In genomic region chr10:127203106-127203505, GRCm38 (mm10) we compare ENCODE assay signal across 22 mouse cellular contexts. TPM values are rescaled to one million over a fixed set of nuclear protein-coding genes. Genes with fewer than 3 reads are reported as not detected.
DNase-seq lines count a peak whose midpoint lies in the region; ATAC-seq and TF ChIP-seq lines count a peak whose summit lies in the region.
"Had no signal": no experiment of that assay in that cellular context is flagged by ENCODE, and none has a peak within 500 bp of the region (broad histone marks: within the 10 kb centered on the region; RNA-seq: fewer than 3 reads in every experiment).

No protein-coding gene starts in this region.

- peak; percentile 58; the same call in 1 of the 2 replicates for ATAC-seq in heart, embryonic 11.5 days (replicated peaks; ENCODE audit: insufficient number of reproducible peaks, low FRiP score, low TSS enrichment)
- ATAC-seq in intestine, embryonic 16.5 days, result peak; percentile 65
- peak; percentile 77 for ATAC-seq in liver, embryonic 16.5 days (ENCODE audit: low read depth)
- no peak for ATAC-seq in forebrain, embryonic 16.5 days
- ATAC-seq: activated CD4-positive, CD25-positive, alpha-beta regulatory T cell, adult 4 months; CD4-positive, CD25-positive, alpha-beta regulatory T cell, adult 4 months; forebrain, embryonic 15.5 days had no signal

- DNase-seq in heart, postnatal 25 days (ENCODE audit: low spot score), result no peak
- DNase-seq in MEL (ENCODE audit: low read depth, low spot score), result no peak
- no peak for DNase-seq in layer of hippocampus, adult 11-12 months (ENCODE audit: low spot score)
- no peak for DNase-seq in embryo, embryonic 9.5 days (ENCODE audit: extremely low spot score)
- DNase-seq: adrenal gland, postnatal 25 days; cerebellum, adult 11-12 months; cerebellum, postnatal 36 days; kidney, adult 9 months; kidney, postnatal 36 days; lung, postnatal 4 days; retina, postnatal 1 day; thymus, postnatal 4 days had no signal

- H3K4me3 ChIP-seq in heart, embryonic 11.5 days (ENCODE audit: low read depth, low read length), result no peak overlapping the region
- no peak overlapping the region for H3K4me3 ChIP-seq in MEL (ENCODE audit: control insufficient read depth in 1 of 2, insufficient read depth in 1 of 2, low read depth in 2 of 2, low read length in 2 of 2)
- H3K4me3 ChIP-seq in intestine, embryonic 16.5 days (ENCODE audit: low read length), result no peak overlapping the region
- peak overlapping the region; percentile 0; the same call in 1 of the 2 replicates for H3K4me3 ChIP-seq in liver, embryonic 16.5 days (ENCODE audit: low read depth, low read length)
- H3K4me3 ChIP-seq in forebrain, embryonic 16.5 days (replicated peaks; ENCODE audit: low read length), result no peak overlapping the region
- H3K4me3 ChIP-seq: forebrain, embryonic 15.5 days; heart, embryonic 15.5 days; lung, embryonic 15.5 days had no signal

- H3K36me3 ChIP-seq in heart, embryonic 11.5 days (ENCODE audit: control insufficient read depth, insufficient read depth, low read length), result peaks cover 21% of the 10 kb centered on the region
- peaks cover 19 to 30% of the 10 kb centered on the region in 2 experiments for H3K36me3 ChIP-seq in MEL (ENCODE audit: control insufficient read depth in 1 of 2, insufficient read depth in 2 of 2, low read length in 2 of 2)
- H3K36me3 ChIP-seq in intestine, embryonic 16.5 days (ENCODE audit: control insufficient read depth, insufficient read depth, low read length), result peaks cover 18% of the 10 kb centered on the region; the same call in 1 of the 2 replicates
- H3K36me3 ChIP-seq in liver, embryonic 16.5 days (ENCODE audit: control insufficient read depth, insufficient read depth), result peaks cover 52% of the 10 kb centered on the region
- peaks cover 27% of the 10 kb centered on the region for H3K36me3 ChIP-seq in forebrain, embryonic 16.5 days (ENCODE audit: control insufficient read depth, insufficient read depth)

- intact Hi-C loops in heart, postnatal 25 days (cut with DNase I), result no loop called here

- H3K4me2 ChIP-seq in heart, embryonic 11.5 days, result 0 out of 2 replicates have a peak overlapping the region, but pooled peaks have one; percentile 9
- H3K4me2 ChIP-seq in intestine, embryonic 16.5 days (ENCODE audit: low read depth, low read length), result no peak overlapping the region
- H3K4me2 ChIP-seq in liver, embryonic 16.5 days (ENCODE audit: low read depth, low read length), result peak overlapping the region; percentile 67
- H3K4me2 ChIP-seq in forebrain, embryonic 16.5 days (ENCODE audit: low read length), result no peak overlapping the region
- H3K4me2 ChIP-seq: forebrain, embryonic 15.5 days; heart, embryonic 15.5 days; lung, embryonic 15.5 days; midbrain, embryonic 11.5 days had no signal

- no peak for TF ChIP-seq CTCF in MEL (IDR thresholded peaks at IDR 0.05 in 2 of 3, conservative IDR thresholded peaks at IDR 0.05 in 1 of 3; ENCODE audit: control insufficient read depth in 1 of 3, insufficient read depth in 1 of 3, low read depth in 2 of 3, low read length in 3 of 3, poor library complexity in 1 of 3, severe bottlenecking in 1 of 3)

- WGBS in heart, embryonic 11.5 days (ENCODE audit: insufficient replicate concordance), result 71% methylated on average over 3 of the region's 3 CpGs
- WGBS in intestine, embryonic 16.5 days, result 85% methylated on average over 3 of the region's 3 CpGs
- WGBS in liver, embryonic 16.5 days (ENCODE audit: insufficient replicate concordance), result 28% methylated on average over 3 of the region's 3 CpGs
- WGBS in forebrain, embryonic 16.5 days, result 92% methylated on average over 3 of the region's 3 CpGs

- H3K27ac ChIP-seq in heart, embryonic 11.5 days (ENCODE audit: low read depth, low read length), result peak overlapping the region; percentile 13; the same call in 1 of the 2 replicates
- H3K27ac ChIP-seq in MEL (ENCODE audit: control insufficient read depth, low read depth, low read length), result peak overlapping the region; percentile 94
- no peak overlapping the region for H3K27ac ChIP-seq in intestine, embryonic 16.5 days (ENCODE audit: low read length)
- H3K27ac ChIP-seq in liver, embryonic 16.5 days (ENCODE audit: low read length), result peak overlapping the region; percentile 99
- no peak overlapping the region for H3K27ac ChIP-seq in forebrain, embryonic 16.5 days (ENCODE audit: low read length)
- H3K27ac ChIP-seq: forebrain, embryonic 15.5 days; heart, embryonic 15.5 days; lung, embryonic 15.5 days had no signal

- TF ChIP-seq RAD21 in MEL (IDR thresholded peaks at IDR 0.05; ENCODE audit: low read depth, low read length), result no peak

- TF ChIP-seq EP300 in MEL (IDR thresholded peaks at IDR 0.05; ENCODE audit: low read depth in 1 of 2, low read length in 2 of 2), result peak in 1 of 2 experiments; percentile 49; a peak in 1 of 4 replicates

- no peak for TF ChIP-seq POLR2A in MEL (IDR thresholded peaks at IDR 0.05; ENCODE audit: control insufficient read depth in 1 of 2, insufficient read depth in 1 of 2, low read depth in 1 of 2, low read length in 2 of 2, poor library complexity in 1 of 2)

- H3K4me1 ChIP-seq in heart, embryonic 11.5 days (ENCODE audit: control insufficient read depth, insufficient read depth, low read length), result peaks cover 2% of the 10 kb centered on the region; the same call in 1 of the 2 replicates
- peaks cover 25 to 30% of the 10 kb centered on the region in 2 experiments for H3K4me1 ChIP-seq in MEL (ENCODE audit: control insufficient read depth in 1 of 2, insufficient read depth in 2 of 2, low read length in 2 of 2)
- H3K4me1 ChIP-seq in intestine, embryonic 16.5 days (ENCODE audit: control insufficient read depth, insufficient read depth, low read length), result no peaks in the 10 kb centered on the region
- peaks cover 49% of the 10 kb centered on the region for H3K4me1 ChIP-seq in liver, embryonic 16.5 days (ENCODE audit: control insufficient read depth, low read depth, low read length)
- no peaks in the 10 kb centered on the region for H3K4me1 ChIP-seq in forebrain, embryonic 16.5 days (replicated peaks; ENCODE audit: control insufficient read depth, insufficient read depth, low read length)
- H3K4me1 ChIP-seq: forebrain, embryonic 15.5 days; heart, embryonic 15.5 days had no signal

- H3K9me3 ChIP-seq in heart, embryonic 11.5 days (replicated peaks; ENCODE audit: control insufficient read depth, low read length), result no peaks in the 10 kb centered on the region
- H3K9me3 ChIP-seq in MEL (replicated peaks; ENCODE audit: insufficient read depth, low read length), result no peaks in the 10 kb centered on the region
- H3K9me3 ChIP-seq in intestine, embryonic 16.5 days (ENCODE audit: control insufficient read depth, low read length), result no peaks in the 10 kb centered on the region
- H3K9me3 ChIP-seq in liver, embryonic 16.5 days (replicated peaks; ENCODE audit: control insufficient read depth, low read length), result no peaks in the 10 kb centered on the region
- H3K9me3 ChIP-seq in forebrain, embryonic 16.5 days (ENCODE audit: control insufficient read depth, low read length), result no peaks in the 10 kb centered on the region
- H3K9me3 ChIP-seq: forebrain, embryonic 15.5 days; heart, embryonic 15.5 days; lung, embryonic 15.5 days had no signal

- no peaks in the 10 kb centered on the region for H3K27me3 ChIP-seq in heart, embryonic 11.5 days (ENCODE audit: control insufficient read depth, insufficient read depth, low read length)
- H3K27me3 ChIP-seq in MEL (ENCODE audit: control insufficient read depth in 1 of 2, insufficient read depth in 2 of 2, low read length in 2 of 2), result no peaks in the 10 kb centered on the region
- no peaks in the 10 kb centered on the region for H3K27me3 ChIP-seq in intestine, embryonic 16.5 days (replicated peaks; ENCODE audit: control insufficient read depth, insufficient read depth, low read length)
- H3K27me3 ChIP-seq in liver, embryonic 16.5 days (ENCODE audit: control insufficient read depth, insufficient read depth, low read depth, low read length), result no peaks in the 10 kb centered on the region
- H3K27me3 ChIP-seq in forebrain, embryonic 16.5 days (replicated peaks; ENCODE audit: control insufficient read depth, insufficient read depth, low read length), result no peaks in the 10 kb centered on the region
- H3K27me3 ChIP-seq: forebrain, embryonic 15.5 days; heart, embryonic 15.5 days; lung, embryonic 15.5 days had no signal

- H3K9ac ChIP-seq in heart, embryonic 11.5 days (ENCODE audit: low read depth, low read length), result no peak overlapping the region
- 0 out of 2 replicates have a peak overlapping the region, but pooled peaks have one; percentile 10 for H3K9ac ChIP-seq in MEL (ENCODE audit: control insufficient read depth, low read depth, low read length, poor library complexity, severe bottlenecking)
- H3K9ac ChIP-seq in intestine, embryonic 16.5 days (ENCODE audit: low read depth, low read length), result no peak overlapping the region
- peak overlapping the region; percentile 58 for H3K9ac ChIP-seq in liver, embryonic 16.5 days (ENCODE audit: low read depth, low read length)
- no peak overlapping the region for H3K9ac ChIP-seq in forebrain, embryonic 16.5 days (replicated peaks; ENCODE audit: low read depth, low read length)
- H3K9ac ChIP-seq: forebrain, embryonic 15.5 days; heart, embryonic 15.5 days; lung, embryonic 15.5 days had no signal

- peaks cover 5% of the 10 kb centered on the region for H3K79me2 ChIP-seq in MEL (ENCODE audit: control insufficient read depth, insufficient read depth, low read length, poor library complexity)

RNA-seq across cellular contexts. Expression of gene Dtx3, which starts 7.6 kb away (rescaled TPM):
- polyA plus RNA-seq in heart, embryonic 11.5 days (2014; fragmentation: Nextera tagmentation; extraction: Ambion mirVana), result 82.3 and 83.0 TPM in 2 replicates
- total RNA-seq in heart, postnatal 25 days (2021), result 10 to 100 TPM; 26.3 to 28.6 TPM
- total RNA-seq in MEL (2012; rRNA removed), result 24.1 and 30.5 TPM in 2 replicates
- polyA plus RNA-seq in MEL (2012; ENCODE audit: insufficient read depth in 1 of 2, insufficient read length in 2 of 2, low read depth in 1 of 2, low replicate concordance in 2 of 2, missing spikeins in 1 of 2), result 100 to 1,000 TPM in 1 of 2 experiments, not detected in 1; 107 TPM
- 54.4 and 56.9 TPM in 2 replicates for polyA plus RNA-seq in intestine, embryonic 16.5 days (2015; fragmentation: Nextera tagmentation; extraction: Ambion mirVana)
- 13.4 and 14.8 TPM in 2 replicates for polyA plus RNA-seq in liver, embryonic 16.5 days (2015; fragmentation: Nextera tagmentation; extraction: Ambion mirVana)
- polyA plus RNA-seq in forebrain, embryonic 16.5 days (2015; fragmentation: Nextera tagmentation; extraction: Ambion mirVana), result 179 and 224 TPM in 2 replicates

RNA-seq across cellular contexts. Expression of gene Pip4k2c, which starts 8.3 kb away (rescaled TPM):
- polyA plus RNA-seq in heart, embryonic 11.5 days (2014; fragmentation: Nextera tagmentation; extraction: Ambion mirVana), result 20.8 and 21.5 TPM in 2 replicates
- 10 to 100 TPM; 23.3 to 24.6 TPM for total RNA-seq in heart, postnatal 25 days (2021)
- 31.1 and 31.9 TPM in 2 replicates for total RNA-seq in MEL (2012; rRNA removed)
- 10 to 100 TPM in 1 of 2 experiments, not detected in 1; 58.2 TPM for polyA plus RNA-seq in MEL (2012; ENCODE audit: insufficient read depth in 1 of 2, insufficient read length in 2 of 2, low read depth in 1 of 2, low replicate concordance in 2 of 2, missing spikeins in 1 of 2)
- 40.3 and 44.5 TPM in 2 replicates for polyA plus RNA-seq in intestine, embryonic 16.5 days (2015; fragmentation: Nextera tagmentation; extraction: Ambion mirVana)
- polyA plus RNA-seq in liver, embryonic 16.5 days (2015; fragmentation: Nextera tagmentation; extraction: Ambion mirVana), result 39.1 and 40.1 TPM in 2 replicates
- 26.7 and 28.4 TPM in 2 replicates for polyA plus RNA-seq in forebrain, embryonic 16.5 days (2015; fragmentation: Nextera tagmentation; extraction: Ambion mirVana)

RNA-seq across cellular contexts. Expression of gene Arhgef25, which starts 13.2 kb away (rescaled TPM):
- 17.9 and 18.0 TPM in 2 replicates for polyA plus RNA-seq in heart, embryonic 11.5 days (2014; fragmentation: Nextera tagmentation; extraction: Ambion mirVana)
- 10 to 100 TPM; 10.9 to 12.7 TPM for total RNA-seq in heart, postnatal 25 days (2021)
- total RNA-seq in MEL (2012; rRNA removed), result 16.9 and 18.3 TPM in 2 replicates
- polyA plus RNA-seq in MEL (2012; ENCODE audit: insufficient read depth in 1 of 2, insufficient read length in 2 of 2, low read depth in 1 of 2, low replicate concordance in 2 of 2, missing spikeins in 1 of 2), result 10 to 100 TPM in 1 of 2 experiments, not detected in 1; 44.6 TPM
- 44.7 and 46.3 TPM in 2 replicates for polyA plus RNA-seq in intestine, embryonic 16.5 days (2015; fragmentation: Nextera tagmentation; extraction: Ambion mirVana)
- 4.8 and 5.7 TPM in 2 replicates for polyA plus RNA-seq in liver, embryonic 16.5 days (2015; fragmentation: Nextera tagmentation; extraction: Ambion mirVana)
- polyA plus RNA-seq in forebrain, embryonic 16.5 days (2015; fragmentation: Nextera tagmentation; extraction: Ambion mirVana), result 32.3 and 33.0 TPM in 2 replicates
- polyA plus RNA-seq: activated CD4-positive, CD25-positive, alpha-beta regulatory T cell, adult 4 months had no signal

RNA-seq across cellular contexts. Expression of gene Slc26a10, which starts 22.7 kb away (rescaled TPM):
- polyA plus RNA-seq in heart, embryonic 11.5 days (2014; fragmentation: Nextera tagmentation; extraction: Ambion mirVana), result 8.4 and 11.8 TPM in 2 replicates
- 10 to 100 TPM; 18.2 to 29.2 TPM for total RNA-seq in heart, postnatal 25 days (2021)
- total RNA-seq in MEL (2012; rRNA removed), result 0.75 and 1.1 TPM in 2 replicates
- polyA plus RNA-seq in MEL (2012; ENCODE audit: insufficient read depth in 1 of 2, insufficient read length in 2 of 2, low read depth in 1 of 2, low replicate concordance in 2 of 2, missing spikeins in 1 of 2), result 1 to 10 TPM in 1 of 2 experiments, not detected in 1; 1.3 TPM
- 1.0 and 1.1 TPM in 2 replicates for polyA plus RNA-seq in intestine, embryonic 16.5 days (2015; fragmentation: Nextera tagmentation; extraction: Ambion mirVana)
- 2.2 and 2.7 TPM in 2 replicates for polyA plus RNA-seq in liver, embryonic 16.5 days (2015; fragmentation: Nextera tagmentation; extraction: Ambion mirVana)
- 1.0 and 1.6 TPM in 2 replicates for polyA plus RNA-seq in forebrain, embryonic 16.5 days (2015; fragmentation: Nextera tagmentation; extraction: Ambion mirVana)

RNA-seq across cellular contexts. Expression of gene B4galnt1, which starts 38.1 kb away (rescaled TPM):
- 1.6 and 1.8 TPM in 2 replicates for polyA plus RNA-seq in heart, embryonic 11.5 days (2014; fragmentation: Nextera tagmentation; extraction: Ambion mirVana)
- 1 to 10 TPM; 1.5 to 1.6 TPM for total RNA-seq in heart, postnatal 25 days (2021)
- total RNA-seq in MEL (2012; rRNA removed), result 23.7 and 24.6 TPM in 2 replicates
- polyA plus RNA-seq in MEL (2012; ENCODE audit: insufficient read depth in 1 of 2, insufficient read length in 2 of 2, low read depth in 1 of 2, low replicate concordance in 2 of 2, missing spikeins in 1 of 2), result 10 to 100 TPM; 65.8 to 66.0 TPM
- 65.6 and 66.7 TPM in 2 replicates for polyA plus RNA-seq in intestine, embryonic 16.5 days (2015; fragmentation: Nextera tagmentation; extraction: Ambion mirVana)
- 18.7 and 24.3 TPM in 2 replicates for polyA plus RNA-seq in liver, embryonic 16.5 days (2015; fragmentation: Nextera tagmentation; extraction: Ambion mirVana)
- polyA plus RNA-seq in forebrain, embryonic 16.5 days (2015; fragmentation: Nextera tagmentation; extraction: Ambion mirVana), result 41.5 and 45.8 TPM in 2 replicates

Comparison
In these comparisons a context has a peak if more than half of its experiments do, and no peak if none do; other contexts are left out.
1. H3K27ac ChIP-seq: peak in heart, embryonic 11.5 days (single experiment), MEL (single experiment) and liver, embryonic 16.5 days (single experiment); none in intestine, embryonic 16.5 days (single experiment) and forebrain, embryonic 16.5 days (single experiment).
2. H3K4me2 ChIP-seq: peak in heart, embryonic 11.5 days (single experiment) and liver, embryonic 16.5 days (single experiment); none in intestine, embryonic 16.5 days (single experiment) and forebrain, embryonic 16.5 days (single experiment).
3. H3K9ac ChIP-seq: peak in MEL (single experiment) and liver, embryonic 16.5 days (single experiment); none in heart, embryonic 11.5 days (single experiment), intestine, embryonic 16.5 days (single experiment) and forebrain, embryonic 16.5 days (single experiment).